Mouse (Mus musculus) liver, adult 2 months (tissue): ENCODE measurements around the gene Tmem181a.
"Not testable (repeated sequence)": the region's sequence is repeated elsewhere in the genome, so short reads cannot be mapped to it uniquely, and the experiment has no call there.

Experiments used
- CTCF ChIP-seq: fragments of 200-500 bp; IDR thresholded peaks from 2 replicates; pipeline ENCODE4 v1.5.1; 2011; ENCODE audit warnings: low read depth, low read length, control low read depth
- POLR2A ChIP-seq: fragments of 200-500 bp; IDR thresholded peaks from 2 replicates; pipeline ENCODE4 v1.6.1; 2011; ENCODE audit warnings: low read length, control low read depth; ENCODE audit not compliant: insufficient read depth; ENCODE audit errors: extremely low read depth

DNA sequence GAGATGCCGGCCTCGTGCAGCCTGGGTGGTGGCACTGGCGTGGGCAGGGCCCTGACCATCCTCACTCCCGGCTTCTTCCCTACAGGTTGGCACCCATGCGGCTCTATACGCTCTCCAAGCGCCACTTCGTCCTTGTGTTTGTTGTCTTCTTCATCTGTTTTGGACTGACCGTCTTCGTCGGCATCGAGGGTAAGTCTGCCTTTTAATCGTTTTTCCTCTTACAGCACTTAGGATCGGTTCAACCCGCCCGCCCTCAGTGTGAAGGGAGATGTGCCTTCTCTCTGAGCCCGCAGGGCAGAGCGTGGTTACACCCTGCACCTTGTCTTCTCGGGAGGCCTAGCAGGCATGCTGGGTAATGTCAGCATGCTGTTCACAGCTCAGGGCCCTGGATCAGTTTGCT lies 23.9 kb downstream of the Tmem181a start:
- not testable (repeated sequence) for TF ChIP-seq CTCF, POLR2A
